Mouse (Mus musculus): ENCODE results near the gene Ccdc83.
A peak's percentile ranks its signal among the peaks of the same experiment; 100 is the strongest.

Ccdc83 gene

GRCm38 (mm10) chr7:90265289-90265970, at the start of gene Ccdc83:
Gene Ccdc83 (minus strand): TSS chr7:90265777.
- peak; percentile 76 for DNase-seq (ENCODE audit: low spot score)

- no peak for DNase-seq (ENCODE audit: low spot score)
Measured at GRCm38 (mm10) chr7:90313421-90313820, 47.8 kb upstream of the Ccdc83 start.

GRCm38 (mm10) chr7:90312151-90312883, 46.7 kb upstream of the Ccdc83 start:
- DNase-seq (ENCODE audit: low spot score): no peak

- no peak for DNase-seq (ENCODE audit: low spot score)
Measured at GRCm38 (mm10) chr7:90308003-90308402, 42.4 kb upstream of the Ccdc83 start.

- DNase-seq (ENCODE audit: low spot score): no peak
Measured at GRCm38 (mm10) chr7:90306968-90307367, 41.4 kb upstream of the Ccdc83 start.

GRCm38 (mm10) chr7:90306079-90306478, 40.5 kb upstream of the Ccdc83 start:
- no peak for DNase-seq (ENCODE audit: low spot score)

- DNase-seq (ENCODE audit: low spot score): no peak
Measured at GRCm38 (mm10) chr7:90302647-90303552, 37.3 kb upstream of the Ccdc83 start.

GRCm38 (mm10) chr7:90301942-90302646, 36.5 kb upstream of the Ccdc83 start, which contains the start of gene Sytl2:
Gene Sytl2 (plus strand): TSS chr7:90302252.
- DNase-seq (ENCODE audit: low spot score): no peak

GRCm38 (mm10) chr7:90291885-90292284, 26.3 kb upstream of the Ccdc83 start:
- DNase-seq (ENCODE audit: low spot score): no peak

- no peak for DNase-seq (ENCODE audit: low spot score)
Measured at GRCm38 (mm10) chr7:90284793-90285192, 19.2 kb upstream of the Ccdc83 start.

- DNase-seq (ENCODE audit: low spot score): no peak
Measured at GRCm38 (mm10) chr7:90282786-90283185, 17.2 kb upstream of the Ccdc83 start.

- DNase-seq (ENCODE audit: low spot score): no peak
Measured at GRCm38 (mm10) chr7:90281759-90282546, 16.4 kb upstream of the Ccdc83 start.

- no peak for DNase-seq (ENCODE audit: low spot score)
Measured at GRCm38 (mm10) chr7:90280878-90281277, 15.3 kb upstream of the Ccdc83 start.

- no peak for DNase-seq (ENCODE audit: low spot score)
Measured at GRCm38 (mm10) chr7:90280274-90280875, 14.8 kb upstream of the Ccdc83 start.

GRCm38 (mm10) chr7:90279136-90279535, 13.6 kb upstream of the Ccdc83 start:
- DNase-seq (ENCODE audit: low spot score): no peak

- no peak for DNase-seq (ENCODE audit: low spot score)
Measured at GRCm38 (mm10) chr7:90277769-90278168, 12.2 kb upstream of the Ccdc83 start.

GRCm38 (mm10) chr7:90277246-90277645, 11.7 kb upstream of the Ccdc83 start:
- no peak for DNase-seq (ENCODE audit: low spot score)

GRCm38 (mm10) chr7:90274561-90275100, 9.1 kb upstream of the Ccdc83 start:
- DNase-seq (ENCODE audit: low spot score): no peak

GRCm38 (mm10) chr7:90270141-90270540, 4.6 kb upstream of the Ccdc83 start:
- no peak for DNase-seq (ENCODE audit: low spot score)

- DNase-seq (ENCODE audit: low spot score): no peak
Measured at GRCm38 (mm10) chr7:90261902-90262599, 3.5 kb downstream of the Ccdc83 start.
